Mouse (Mus musculus) regulatory T cell (primary cell): ENCODE data around the gene Tifa.
"Not testable (repeated sequence)": the region's sequence is repeated elsewhere in the genome, so short reads cannot be mapped to it uniquely, and the experiment has no call there.

Source experiments
- in situ Hi-C: fragments of 300-600 bp; cut with MboI, MseI; formaldehyde crosslinking; loops from one replicate; pipeline ENCODE4 v1.15.1; 2025; ENCODE audit warnings: high pct_unique_total_duplicates

Tifa gene

DNA sequence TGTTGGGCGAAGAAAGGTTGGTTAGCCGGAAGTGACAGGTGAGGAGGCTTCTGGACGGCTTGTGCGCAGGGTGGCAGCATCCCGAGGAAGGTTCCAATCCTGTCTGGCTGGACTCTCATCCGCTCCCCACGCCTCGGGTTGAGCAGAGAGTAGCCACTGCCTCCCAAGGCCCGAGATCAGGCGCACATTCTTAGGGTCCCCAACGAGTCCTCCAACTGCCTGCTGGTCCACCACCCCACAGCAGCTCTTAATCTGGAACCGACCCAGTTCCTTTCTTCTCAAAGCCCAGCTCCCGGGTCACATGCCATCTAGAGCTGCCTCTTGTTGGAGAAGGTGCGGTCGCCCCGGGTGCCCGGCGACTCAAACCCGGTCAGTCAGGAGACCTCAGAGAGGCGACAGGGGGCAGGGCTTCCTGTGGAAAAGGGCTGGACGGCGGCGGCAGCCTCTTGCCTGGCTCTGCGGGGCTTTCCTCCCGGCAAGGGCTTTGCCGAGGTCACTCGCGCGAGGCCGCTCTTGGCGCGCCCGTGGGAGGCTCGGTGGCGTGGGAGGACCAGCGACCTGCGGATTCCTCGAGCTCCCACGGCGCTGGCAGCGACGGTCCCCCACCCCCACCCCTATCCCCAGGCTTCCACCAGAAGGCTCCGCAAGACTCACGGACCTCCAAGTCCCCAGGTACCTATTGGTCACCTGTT, at the start of gene Tifa:
TSS of gene Tifa (plus strand) at position 306 of the 692 bp plus-strand sequence.
- in situ Hi-C loops, result no loop called here

DNA sequence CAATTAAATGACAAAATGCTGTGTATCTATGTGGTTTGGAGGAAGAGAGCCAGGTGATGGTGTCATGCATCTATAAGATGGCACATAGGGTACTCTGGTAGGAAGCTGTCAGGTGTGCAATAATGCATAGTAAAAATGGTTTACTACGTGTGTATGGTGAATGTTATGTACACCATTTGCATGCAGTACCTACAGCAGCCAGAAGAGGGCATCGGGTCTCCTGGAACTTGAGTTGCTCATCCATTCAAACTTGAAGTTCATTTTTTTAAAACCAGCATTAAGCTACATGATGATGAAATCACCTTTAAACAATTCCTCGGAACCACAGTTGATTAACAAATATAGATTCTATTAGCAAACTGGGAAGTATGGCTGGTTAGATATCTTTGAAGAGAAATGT, 48.1 kb upstream of the Tifa start:
- in situ Hi-C loops, result no loop called here

DNA sequence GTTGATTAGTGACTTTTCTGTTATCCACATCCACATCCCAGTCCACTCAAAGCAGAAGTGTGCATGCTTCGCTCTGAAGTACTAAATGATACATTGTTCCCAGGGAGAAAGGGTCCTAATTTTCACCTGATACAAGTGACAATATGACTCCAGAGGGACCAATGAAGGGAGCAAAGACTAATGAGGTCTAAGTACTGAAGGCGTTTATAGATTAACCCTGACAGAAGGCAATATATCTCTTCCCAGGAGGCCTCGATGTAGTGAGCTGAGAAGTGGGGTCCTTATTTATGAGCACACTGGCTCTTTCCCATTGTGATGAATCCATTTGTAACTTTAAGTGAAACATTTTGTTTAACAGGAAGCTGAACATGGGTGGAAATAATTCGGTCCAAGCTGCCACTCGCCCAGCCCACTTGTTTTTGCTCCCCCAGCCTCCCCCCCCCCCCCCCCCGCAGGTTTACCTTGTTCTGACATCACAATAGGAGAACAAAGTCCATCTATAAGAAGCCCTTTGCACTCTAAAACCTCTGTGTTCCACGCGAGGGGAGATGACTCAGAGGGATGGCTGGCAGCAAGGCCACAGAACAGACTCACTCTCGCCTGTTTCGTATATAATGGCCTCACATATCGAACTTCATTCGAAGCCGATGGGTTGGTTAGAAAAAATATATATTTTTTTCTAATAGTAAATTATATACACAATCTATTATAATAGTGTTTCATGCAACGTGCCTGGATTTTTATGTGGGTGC, 45.8 kb upstream of the Tifa start:
- in situ Hi-C loops, result no loop called here

DNA sequence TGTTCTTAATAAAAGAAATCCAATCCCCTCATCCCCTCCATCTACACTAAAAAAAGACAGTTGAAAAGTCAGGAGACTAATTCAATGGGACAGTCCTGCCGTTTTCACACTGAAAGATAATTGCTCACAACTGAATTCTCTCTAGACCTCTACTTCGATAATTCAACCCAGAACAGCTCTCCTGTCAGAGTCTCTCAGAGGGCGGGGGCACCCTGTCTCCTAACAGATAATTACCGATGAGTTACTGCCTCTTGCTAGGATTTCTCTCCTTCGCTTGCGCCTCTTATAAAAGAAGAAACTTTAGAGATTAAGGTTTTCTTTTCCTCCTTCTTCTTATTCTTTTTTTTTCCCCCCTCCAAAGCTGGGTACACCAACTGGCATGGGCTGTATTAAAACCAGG, 44.1 kb upstream of the Tifa start:
- in situ Hi-C loops, result no loop called here

DNA sequence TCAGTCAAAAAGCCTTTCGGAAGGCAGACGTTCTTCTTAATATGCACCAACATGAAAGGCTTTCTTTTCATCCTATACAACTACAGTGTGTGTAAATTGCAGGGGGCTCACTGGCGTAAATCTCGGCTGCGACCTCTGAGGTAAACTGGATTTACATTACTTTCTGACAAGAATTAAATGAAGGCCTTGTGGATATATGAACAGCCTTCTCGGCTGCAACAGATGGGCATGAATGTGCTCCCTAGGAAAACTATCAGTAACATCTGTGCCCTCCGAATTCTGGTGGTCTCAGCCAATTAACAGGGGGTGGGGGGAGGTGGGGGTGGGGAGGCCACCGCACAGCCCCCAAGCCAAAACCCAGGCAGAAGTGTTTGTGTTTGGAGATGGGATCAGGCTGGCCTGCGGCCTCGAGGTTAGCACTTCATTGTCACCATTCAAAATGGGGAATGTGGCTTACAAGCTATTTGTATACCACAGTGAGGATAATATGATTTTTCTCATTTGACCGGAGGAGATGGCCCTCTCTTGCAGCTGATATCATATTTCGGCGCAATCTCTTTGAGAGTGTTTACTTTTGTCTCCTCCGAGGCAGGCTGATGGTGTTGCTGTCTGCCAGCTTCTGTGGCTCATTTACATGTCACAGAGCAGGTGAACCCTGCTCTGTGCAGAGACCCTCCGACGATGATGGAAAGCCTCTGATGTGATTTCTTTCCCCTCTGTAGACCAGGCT, 43.5 kb upstream of the Tifa start:
- in situ Hi-C loops, result no loop called here

DNA sequence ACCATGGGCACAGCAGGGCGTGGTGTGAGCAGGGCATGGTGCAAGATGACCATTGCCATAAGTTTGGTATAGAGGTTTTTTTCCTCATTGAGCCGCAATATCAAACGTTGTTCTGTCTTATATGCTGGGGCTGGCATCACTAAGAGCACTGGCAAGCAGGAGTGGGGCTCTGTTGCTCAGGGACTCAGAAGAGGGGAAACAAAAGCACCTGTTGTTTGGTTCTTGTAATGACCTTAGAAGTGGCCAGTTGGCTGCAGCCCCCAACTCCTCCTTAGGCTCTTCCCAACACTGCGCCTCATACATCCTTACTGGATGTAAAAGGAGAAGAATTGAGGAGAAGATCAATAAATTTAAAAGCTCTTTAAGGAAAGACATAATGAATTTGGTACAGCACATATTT, 41.0 kb upstream of the Tifa start:
- in situ Hi-C loops, result no loop called here

DNA sequence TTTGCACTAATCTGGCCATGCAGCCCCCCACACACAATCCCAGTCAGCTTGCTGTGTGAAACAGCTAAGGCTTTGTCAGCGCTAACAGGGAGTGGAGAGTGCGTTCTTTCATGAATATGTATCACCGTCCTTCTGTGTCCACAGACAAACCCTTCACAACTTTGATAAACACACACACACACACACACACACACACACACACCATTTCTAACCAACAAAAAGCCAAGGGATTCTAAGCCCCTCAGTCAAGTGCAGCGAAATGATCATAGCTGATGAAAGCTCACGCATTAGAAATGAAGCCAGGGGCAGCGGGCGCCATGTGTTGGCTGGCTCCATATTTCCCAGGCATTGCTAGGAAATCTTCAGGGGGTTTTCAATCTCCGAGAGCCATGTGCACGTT, 40.3 kb upstream of the Tifa start:
- in situ Hi-C loops, result no loop called here

DNA sequence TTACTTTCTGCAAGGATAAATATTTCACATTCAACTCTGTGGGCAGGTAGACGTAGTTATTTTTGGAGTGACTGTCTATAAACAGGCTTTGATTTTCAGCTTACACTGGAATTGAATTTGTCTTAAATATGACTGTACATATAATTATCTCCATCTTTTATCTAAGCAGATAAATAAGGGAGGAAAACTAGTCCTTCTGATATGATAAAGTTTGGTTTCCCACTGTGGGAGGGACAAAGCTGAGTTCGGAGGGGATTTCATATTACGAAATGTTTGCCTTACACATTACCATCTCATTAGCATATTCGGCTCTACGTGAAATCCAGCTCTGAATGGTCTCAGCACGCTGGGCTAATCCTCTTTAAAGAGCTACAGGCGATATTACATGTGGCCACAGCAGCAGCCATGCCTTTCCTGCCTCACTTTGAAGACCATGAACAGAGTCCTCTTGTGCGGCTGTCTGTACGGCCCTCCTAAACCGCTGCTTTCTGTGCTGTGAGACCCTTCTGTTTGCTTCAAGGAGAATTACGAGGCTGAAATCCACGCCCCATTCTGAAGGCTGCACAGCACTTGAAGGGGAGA, 39.5 kb upstream of the Tifa start:
- in situ Hi-C loops, result loop anchor here (5.0 kb wide), 1 partner anchor 118 kb away; the partner anchor contains the start of gene Neurog2

DNA sequence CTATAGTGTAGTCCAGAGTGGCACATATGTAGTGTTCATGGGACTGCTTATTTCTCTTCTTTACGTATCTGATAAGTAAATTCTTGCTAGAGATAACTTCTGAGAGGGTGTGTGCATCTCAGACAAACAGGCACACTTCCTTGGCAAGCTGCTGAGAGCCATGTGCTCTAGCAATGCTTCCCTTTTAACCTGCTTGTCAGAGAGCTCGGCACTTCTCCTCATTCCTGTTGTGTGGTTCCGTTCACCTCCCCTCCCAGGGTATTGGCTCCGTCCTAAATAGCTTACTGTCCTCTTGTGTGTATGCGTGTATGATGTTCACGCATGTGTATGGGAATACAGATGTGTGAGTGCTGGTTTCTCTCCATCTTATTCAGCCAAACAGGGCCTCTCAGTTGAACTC, 33.1 kb upstream of the Tifa start:
- in situ Hi-C loops, result no loop called here

DNA sequence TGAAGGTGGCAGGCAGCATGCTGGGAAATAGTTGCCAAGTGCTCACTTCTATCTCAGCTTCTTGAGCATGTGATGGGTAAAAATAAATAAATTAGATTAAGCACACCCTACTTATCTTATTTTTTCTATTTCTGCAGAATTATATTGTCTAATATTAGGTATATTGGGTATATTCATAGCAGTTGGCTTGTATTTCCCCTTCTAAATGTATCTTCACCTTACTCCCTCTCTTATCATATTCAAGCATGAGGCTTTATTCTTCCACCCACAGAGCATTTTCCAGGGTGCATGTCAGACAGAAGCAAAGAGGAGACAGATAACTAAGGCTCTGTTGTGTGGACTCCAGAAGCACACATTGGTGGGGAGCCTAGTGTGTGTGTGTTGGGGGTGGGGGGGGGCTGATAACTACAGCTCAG, 31.7 kb upstream of the Tifa start:
- in situ Hi-C loops, result no loop called here

DNA sequence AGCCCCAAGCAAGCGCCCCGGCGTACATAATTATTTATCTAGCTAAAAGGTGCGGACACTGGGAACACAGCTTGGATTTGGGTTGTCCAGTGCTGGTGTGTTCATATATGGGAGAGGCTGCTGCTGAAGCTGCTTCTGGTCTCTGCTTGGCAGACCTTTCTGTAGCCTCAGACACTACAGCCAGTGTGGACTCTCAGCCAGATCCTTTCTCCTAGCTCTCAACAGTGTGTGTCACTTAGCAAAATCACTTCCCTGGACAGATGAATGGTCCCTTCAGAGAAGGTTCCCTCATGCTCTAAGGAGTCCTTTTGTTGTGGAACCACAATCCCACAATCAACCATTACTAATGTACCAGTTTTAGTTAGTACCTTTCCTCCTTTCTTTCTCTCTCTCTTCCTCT, 30.8 kb upstream of the Tifa start:
- in situ Hi-C loops, result no loop called here

DNA sequence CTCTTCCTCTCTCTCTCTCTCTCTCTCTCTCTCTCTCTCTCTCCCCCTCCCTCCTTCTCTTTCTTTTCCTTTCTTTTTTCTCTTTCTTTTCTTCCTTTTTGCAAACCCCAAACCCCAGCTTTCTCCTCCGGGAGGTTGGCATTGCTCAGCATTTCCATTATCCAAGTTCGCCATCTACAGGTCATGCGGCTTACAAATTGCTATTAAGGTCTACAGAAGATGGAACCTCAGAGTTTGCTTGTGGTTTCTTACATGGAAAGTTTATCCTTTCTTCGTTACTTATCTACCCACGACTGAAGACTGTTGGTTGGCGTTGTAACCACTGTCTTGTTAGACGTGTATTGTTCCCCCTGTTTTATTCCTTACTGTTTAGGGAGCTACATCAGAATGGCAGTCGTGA, 30.4 kb upstream of the Tifa start:
- in situ Hi-C loops, result no loop called here

DNA sequence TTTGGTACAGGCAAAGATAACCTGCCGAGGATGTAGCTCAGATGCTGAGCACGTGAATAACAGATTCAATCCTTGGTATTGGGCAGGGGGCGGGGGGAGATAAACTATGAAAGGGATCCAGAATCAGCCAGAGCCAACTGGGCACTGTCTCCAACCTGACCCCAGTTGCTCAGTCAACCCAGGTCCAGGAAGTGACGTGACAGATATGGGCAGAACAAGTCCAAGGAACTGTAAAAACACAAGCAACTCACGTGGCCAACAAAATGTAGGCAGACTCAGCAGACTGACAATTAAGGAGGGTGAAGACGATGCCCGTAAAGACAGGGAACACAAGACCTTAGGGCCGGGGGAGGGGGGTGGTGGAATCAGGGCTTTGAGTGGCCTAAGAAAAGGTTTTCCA, 27.2 kb upstream of the Tifa start:
- in situ Hi-C loops, result no loop called here

DNA sequence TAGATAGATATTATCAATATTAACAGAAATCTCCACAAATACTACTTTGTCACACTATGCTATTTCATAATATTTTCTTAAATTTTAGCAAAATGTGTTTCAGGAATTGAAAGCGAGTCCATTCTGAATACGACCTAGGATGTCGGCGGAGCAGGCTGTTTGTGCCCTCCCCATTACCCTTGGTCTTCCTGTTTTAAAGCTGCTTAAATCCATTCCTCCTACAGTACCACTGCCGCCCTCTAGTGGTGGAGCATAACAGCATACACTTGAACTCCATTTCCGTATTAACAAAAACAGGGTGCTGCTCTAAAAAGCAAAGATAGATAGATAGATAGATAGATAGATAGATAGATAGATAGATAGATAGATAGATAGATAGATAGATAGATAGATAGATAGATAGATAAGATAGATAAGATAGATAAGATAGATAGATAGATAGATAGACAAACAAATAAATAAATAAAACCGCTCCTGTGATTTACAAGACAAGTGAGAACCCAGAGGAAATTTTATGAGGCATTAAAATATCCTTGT, 26.5 kb upstream of the Tifa start:
- in situ Hi-C loops, result no loop called here

DNA sequence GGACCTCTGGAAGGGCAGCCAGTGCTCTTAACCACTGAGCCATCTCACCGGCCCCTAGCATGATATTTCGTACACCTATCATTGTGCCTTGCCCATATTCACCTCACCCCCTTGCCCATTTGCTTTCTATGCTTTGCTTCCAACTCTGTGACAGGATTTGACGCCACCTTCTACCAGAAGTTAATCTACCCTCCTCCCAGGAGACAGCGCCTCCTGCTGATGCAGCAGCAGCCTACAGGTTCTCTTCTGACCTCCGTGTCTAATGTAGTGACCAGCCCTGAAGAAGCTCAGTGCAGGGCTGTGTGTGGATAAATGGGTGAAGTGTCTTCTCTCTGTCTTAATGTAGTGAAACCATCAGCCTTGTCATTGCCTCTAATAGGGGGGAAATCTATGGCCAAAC, 25.1 kb upstream of the Tifa start:
- in situ Hi-C loops, result no loop called here

DNA sequence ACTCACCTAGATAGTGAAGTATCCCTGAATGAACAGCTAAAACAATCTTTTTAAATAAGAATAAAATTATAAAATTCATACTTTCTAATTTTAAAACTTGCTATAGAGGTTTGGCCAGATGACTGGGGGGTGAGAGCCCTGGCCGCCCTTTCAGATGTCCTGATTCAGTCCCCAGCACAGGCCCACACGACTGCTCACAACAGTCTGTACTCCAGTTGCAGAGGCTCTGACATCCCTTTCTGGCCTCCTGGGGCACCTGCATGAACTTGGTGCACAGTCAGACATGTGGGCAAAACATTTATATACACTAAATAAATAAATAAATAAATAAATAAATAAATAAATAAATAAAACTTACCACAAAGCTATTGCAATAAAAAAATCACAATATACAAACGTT, 23.6 kb upstream of the Tifa start:
- in situ Hi-C loops, result no loop called here

DNA sequence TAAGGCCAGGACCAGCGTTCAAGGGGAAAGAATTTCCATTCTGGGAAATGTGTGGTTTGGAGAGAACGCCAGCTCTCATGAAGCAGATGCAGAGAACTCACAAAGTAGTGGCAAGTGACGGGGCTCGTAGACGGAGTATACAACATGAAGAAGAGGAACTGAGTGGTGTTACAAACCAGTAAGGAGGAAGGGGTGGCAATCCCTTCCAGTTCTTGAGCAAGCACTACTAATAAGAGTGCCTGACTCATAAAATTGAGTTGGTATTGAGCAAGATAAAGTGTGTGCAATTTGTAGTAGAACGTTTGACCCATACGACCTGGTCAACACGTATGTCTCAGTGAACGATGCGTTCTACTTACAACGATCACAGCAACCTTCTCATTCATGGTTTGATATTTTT, 20.5 kb upstream of the Tifa start:
- in situ Hi-C loops, result no loop called here

DNA sequence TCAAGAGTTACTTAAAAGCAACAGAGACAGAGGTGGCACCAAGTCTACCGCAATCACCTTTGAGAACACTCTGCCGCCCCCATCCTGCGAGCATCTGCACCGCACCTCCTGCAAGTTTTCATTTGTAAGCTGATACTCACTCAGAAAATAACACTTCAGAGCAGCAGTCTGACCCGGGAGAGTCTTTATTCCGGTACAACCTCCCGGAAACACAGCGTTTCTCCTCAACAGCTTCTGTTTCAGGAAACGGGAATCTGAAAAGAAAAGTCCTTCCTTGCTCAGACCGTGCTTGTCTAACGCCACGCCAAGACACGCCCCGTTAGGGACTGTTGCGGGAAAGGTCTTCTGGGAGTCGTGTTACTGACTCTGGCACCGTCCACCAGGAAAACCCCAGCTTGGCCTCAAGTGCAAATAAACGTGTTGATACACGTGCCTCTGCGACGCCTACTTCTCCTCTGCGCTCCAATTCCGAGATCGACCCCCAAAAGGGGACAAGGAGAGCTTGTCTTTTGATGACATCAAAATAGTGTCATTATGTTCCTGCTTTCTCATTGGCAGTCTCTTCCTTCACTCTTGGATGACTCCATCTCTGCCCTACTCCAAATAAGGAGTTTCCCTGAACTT, 9.5 kb upstream of the Tifa start, which contains the start of gene Alpk1:
TSS of gene Alpk1 (minus strand) at position 507 of the 624 bp plus-strand sequence.
- in situ Hi-C loops, result no loop called here

DNA sequence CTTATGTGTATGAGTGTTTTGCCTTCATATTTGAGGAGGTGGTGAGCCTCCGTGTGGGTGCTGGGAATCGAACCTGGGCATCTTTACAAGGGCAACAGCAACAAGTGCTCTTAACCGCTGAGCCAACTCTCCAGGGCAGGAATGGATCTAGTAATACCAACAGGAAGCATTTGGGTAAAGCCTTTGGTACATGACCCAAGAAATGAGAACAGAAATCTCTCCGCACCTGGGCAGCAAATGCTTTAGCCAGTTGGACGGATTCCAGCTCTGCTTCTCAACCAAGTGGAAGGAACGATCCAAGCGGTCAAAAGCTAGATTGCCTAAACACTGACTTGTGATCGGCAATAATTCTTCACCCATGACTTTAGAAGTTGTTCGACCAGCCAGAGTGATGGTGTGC, 8.7 kb upstream of the Tifa start:
- in situ Hi-C loops, result no loop called here

DNA sequence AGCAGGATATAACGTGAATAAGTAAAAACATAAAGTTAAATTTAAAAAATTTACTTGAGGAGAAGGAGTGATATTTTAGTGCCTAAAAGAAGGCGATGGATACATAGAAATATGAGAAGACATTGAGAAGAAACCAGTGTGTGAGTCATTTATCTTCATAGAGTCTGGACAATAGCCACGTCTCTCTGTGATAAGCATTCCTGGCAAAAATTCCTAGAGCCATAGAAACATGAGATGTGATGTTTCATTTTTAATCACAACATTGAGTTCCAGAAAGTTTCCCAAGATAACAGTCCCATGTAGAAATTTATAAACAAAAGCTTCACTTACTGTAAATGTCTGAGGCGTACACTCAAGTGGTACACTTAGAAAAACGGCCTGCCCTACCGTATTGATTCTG, 6.7 kb upstream of the Tifa start:
- in situ Hi-C loops, result no loop called here

DNA sequence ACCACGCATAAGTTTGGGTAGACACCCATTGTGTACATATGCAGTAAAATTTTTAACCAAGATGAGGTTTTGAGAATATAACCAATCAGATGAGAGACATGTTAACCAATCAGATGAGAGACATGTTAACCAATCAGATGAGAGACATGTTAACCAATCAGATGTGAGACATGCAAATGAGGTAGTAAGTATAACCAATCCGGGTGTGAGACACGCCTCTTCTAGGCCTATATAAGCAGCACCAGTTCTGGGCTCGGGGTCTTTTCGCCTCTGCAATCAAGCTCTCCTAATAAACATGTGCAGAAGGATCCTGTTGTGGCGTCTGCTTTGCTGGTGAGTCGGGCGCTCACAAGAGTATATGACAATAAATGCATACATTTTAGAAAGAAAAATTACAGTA, 5.9 kb upstream of the Tifa start:
- in situ Hi-C loops, result not testable (repeated sequence)

DNA sequence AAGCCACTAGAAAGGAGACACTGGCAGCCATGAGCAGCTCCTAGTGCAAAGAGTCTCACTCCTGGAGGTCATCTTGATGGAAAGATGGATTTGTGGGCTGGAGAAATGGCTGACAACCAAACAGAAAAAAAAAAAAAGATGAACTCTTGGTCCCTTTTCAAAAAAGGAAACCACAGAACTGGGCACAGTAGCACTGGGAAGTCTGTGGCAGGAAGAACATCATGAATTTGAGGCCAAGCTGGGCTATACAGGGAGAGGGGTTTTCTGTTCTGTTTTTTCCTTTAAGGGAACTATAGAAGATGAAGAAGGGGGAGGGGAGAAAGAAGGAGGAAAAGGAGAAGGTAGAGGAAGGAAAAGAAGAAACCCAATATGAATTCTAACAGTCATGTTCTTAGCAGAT, 2.6 kb upstream of the Tifa start:
- in situ Hi-C loops, result no loop called here
